Mouse (Mus musculus) adipocyte (in vitro differentiated cells): Measurements from ENCODE around the gene Pcgf2.

ENCODE experiments used
- DNase-seq: peaks from one replicate; pipeline ENCODE4 v3.0.0-alpha.2; 2016; ENCODE audit warnings: low spot score

Gene Pcgf2

DNA sequence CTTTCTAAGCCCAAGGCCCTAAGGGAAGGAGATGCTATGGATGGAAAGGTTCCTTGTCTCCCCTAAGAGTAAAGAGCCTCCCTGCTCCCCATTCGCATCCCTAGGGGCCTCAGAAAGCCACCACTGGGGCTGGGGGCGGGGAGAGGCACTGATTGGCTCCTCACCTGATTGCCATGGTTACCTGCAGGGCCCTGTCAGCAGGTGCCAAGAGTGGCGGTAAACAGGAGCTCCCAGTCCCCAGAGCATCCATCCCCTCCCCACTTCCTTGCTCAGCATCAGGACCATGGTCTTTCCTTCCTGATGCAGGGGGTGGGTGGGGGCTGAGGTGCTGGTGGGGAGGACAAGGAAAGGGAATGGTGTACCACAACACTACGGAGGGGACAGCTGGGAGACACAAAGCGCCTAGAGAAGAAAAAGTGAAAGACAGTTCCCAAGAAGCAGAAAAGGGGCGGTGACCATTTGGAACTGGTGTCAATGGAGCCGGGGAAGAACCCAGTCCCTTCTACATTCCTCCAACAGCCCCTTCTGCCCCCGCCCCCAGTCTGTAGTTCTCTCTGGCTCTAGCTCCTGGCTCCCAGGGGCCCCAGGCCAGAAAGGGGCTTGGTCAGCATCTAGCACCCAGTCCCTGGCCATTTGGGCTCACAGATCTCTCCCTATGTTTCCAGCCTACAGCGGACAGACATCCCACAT lies 4.4 kb downstream of the Pcgf2 start:
- DNase-seq: no peak

DNA sequence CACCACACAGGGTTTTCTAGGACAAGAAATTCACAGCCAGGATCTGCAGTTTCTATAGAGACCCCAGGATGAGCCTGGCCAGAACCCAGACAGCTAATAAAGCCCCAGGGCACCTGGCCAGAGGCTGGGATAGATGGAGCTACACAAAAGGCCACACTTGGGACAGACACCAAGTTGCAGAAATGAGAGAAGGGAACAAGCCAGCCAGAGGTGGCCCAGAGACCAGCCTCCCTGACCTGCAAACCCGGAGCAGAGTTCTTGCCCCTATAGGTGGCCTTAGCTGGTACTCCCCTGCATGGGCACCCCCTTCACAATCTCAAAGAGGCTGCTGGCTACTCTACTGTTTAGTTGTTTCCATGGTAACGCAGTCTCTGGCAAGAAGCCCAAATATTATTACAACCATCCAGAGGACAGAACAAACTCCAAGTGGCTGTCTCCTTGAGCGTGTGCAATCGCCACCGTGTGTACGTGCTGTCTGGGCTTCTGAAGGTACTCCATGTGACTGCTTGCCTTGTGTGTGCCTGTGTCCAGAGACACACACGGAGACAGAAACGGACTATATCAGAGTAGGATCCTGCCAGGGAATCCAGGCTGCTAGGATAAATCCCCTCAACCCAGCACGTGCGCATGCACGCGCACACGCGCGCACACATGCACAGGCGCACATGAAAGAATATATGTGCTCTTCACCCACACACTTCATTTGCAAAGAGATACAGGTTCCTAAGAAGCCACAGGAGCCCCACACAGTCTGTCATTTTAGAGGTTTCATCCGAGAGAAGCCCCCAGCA lies 5.2 kb downstream of the Pcgf2 start:
- DNase-seq: peak; percentile 82

DNA sequence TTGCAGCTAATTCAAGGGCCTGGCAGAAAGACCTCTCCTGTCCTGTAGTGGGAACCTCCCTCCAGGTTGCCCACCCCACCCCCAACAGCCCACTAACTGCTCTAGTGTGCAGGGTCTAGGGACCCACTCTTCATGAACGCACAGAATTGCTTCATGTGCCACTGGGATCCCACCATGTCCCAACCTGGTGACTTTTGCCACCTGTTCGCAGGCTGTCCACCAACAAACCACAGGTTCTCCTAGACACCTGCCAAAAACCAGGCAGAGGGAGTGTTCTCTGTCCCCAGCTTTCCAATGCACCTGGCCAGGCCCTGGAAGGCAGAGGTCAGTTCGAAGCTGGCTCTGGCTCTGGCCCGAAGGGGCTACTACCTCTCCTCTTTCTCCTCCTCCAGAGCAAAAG lies 5.9 kb downstream of the Pcgf2 start:
- no peak for DNase-seq

DNA sequence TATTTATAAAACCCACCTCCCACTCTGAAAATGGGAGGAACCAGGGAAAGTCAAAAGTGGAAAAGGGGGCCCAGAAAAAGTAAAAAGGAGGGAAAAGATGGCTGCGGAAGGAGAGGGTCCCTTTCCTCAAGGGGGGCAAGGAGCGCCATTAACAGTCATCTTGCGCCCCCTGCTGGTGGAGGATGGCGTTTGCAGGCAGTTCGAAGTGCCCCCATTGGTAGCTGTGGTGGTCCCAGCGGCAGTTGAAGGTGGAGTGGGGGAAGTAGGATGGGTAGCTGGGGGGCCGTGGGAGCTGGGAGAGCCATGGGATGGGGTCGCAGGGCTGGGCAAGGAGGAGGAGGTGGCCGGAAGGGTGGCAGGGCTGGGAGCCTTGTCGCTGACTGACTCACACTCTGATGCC lies 10.4 kb downstream of the Pcgf2 start:
- no peak for DNase-seq

DNA sequence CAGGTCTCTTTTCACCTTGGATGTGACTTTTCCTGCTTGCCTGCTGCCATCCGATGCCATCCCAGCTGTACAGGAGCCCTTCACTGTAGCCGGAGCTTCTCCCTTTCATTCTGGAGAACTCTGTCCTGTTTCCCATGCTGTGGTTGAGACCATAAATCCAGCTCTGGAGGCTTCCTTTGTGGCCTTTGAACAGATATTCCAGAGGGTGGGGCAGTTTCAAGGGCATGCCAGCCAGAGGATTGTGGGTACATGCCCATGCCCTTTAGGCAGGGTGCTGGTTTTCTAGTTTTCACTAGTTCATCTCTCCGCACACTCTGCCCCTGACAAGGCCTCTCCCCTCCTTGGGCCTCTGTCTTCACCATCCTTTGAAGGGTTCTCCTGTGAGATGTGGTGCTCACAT lies 13.2 kb downstream of the Pcgf2 start:
- DNase-seq: peak; percentile 34

DNA sequence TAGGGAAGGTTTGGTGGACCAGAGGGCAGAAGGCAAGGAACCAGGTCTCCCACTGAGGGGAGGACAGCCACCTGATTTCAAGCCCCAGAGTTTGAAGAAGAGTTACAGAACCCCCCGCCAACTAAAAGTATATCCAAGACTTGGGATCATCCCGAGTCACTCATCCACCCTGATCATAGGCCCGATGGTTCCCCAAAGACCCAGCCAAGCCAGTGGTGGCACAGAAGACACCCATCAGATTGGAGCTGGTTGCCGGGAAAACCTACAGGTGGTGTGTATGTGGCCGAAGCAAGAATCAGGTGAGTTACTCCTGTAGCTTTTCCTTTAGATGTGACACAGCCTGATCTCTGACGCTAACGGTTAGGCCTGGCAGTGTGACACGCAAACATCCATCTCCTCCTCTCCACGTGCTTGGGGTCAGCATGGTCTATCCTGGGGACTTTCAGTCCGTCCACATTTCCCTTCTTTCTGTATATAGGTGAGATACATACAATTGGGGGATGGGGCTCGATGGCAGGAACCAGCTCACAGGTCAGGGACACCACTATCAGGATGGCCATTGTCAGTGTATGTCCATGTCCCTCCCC lies 13.9 kb downstream of the Pcgf2 start:
- DNase-seq: no peak

DNA sequence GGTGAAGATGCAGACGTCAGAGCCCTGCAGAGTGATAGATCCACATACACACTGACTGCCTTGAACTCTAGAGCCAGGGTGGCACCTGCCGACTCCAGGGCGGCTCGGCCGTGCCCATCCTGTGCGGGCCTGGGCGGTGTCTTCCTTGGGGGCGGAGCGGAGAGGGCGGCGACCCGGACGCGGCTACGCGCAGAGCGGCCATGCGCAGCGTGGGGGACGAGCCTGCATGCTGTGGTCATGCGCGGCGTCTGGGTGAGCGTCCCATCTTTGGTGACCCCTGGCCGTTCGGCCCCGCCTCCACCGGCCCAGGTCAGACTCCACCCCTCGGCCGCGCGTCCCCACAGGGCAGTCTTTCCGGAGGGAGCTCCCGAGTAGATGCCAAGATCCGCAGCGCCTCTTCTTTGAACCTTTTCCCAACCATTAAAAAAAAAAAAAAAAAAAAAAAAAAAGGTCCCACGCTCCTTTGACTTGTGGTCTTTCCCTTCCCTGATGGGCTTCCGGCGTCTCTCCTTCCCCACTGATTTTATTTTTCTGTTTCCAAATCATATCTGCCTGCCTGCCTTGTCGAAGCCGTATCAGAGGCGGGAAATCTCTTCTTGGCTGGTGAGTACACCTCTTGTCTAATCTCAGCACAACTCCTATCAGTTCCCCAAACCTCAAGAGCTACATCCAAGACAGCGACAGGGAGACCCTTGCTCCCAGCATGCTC lies 14.5 kb downstream of the Pcgf2 start, which contains the start of gene Cisd3:
Gene Cisd3 (plus strand): TSS at position 214 of the 709 bp plus-strand sequence.
- DNase-seq: peak; percentile 44

DNA sequence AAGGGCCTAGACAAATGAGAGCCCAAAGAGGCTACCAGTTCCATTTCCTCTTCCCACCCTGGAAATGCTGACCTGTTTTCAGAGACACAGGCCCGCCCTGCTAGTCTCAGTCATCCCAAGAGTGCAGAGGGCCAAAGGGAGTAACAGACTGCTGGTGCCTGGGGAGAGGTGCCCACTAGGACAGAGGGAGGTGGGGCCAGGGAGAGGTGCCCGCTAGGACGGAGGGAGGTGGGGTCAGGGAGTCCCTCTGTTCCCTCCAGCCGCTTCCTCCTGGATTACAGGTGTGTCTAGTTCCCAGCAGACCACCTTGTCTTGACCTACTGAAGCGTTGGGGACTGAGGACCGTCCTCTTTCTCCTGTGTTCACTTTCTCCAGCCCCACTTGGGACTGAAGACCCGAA lies 15.5 kb downstream of the Pcgf2 start:
- DNase-seq: no peak

DNA sequence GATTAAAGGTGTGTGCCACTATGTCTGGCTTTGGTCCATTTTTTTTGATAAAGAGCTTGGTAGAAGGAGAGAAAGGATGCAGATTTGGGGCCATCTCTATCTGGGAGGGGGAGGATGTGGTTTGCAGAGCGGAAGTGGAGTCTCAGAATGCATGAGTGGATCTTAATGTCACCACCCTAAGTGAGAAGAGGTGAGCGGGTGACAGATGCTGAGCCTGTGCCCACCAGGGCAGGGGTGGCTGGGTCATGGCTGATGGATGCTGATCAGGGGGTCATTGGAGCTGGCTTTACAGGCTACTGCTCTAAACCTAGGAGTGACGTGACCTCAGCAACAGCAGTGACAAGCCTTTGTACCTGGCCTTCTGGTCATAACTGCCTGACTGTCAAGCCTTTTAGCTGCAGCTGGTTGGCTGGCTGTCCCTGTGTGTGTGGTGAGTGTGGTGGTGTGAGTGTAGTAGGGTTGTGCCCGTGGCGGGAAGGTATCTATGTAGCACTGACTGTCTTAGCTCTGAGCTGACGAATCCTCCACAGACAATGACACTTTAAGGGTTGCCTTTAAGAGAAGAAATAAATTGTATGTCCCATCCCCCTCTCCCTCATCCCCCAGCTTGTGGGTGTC lies 16.1 kb downstream of the Pcgf2 start:
- no peak for DNase-seq

DNA sequence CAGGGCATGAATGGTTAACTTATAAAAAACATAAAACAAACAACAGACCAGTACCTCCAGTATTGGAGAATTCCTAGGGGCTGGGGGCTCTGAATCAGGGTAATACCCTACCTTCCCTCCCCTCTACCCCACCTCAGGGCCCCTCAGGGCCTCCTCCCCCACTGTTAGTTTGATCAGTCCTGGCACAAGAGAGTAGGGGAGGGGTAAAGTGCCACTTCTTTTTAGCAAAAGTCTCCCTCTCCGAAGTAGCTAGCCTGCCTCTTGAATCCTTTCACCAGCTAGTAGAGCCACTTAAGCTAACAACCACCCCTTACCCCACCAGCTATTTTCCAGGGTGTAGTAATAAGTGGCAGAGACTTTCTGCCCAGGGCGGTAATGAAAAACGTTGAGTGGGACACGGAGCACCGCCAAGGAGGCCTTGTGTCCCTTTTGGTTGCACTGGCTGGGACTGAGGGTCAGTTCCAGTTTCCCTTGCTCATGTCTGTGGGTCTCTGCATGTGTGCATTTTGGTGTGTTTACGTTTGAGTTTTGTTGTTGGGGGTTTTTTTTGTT lies 17.7 kb downstream of the Pcgf2 start:
- no peak for DNase-seq

DNA sequence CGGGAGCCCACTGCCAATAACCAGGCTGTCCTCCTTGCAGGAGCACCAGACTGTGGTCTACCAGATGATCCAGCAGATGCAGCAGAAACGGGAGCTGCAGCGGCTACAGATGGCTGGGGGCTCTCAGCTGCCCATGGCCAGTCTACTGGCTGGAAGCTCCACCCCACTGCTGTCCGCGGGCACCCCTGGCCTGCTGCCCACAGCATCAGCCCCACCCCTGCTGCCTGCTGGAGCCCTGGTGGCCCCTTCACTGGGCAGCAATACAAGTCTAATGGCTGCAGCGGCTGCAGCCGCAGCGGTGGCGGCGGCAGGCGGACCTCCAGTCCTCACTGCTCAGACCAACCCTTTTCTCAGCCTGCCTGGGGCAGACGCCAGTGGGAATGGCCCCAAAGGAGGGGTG lies 19.9 kb downstream of the Pcgf2 start:
- no peak for DNase-seq

DNA sequence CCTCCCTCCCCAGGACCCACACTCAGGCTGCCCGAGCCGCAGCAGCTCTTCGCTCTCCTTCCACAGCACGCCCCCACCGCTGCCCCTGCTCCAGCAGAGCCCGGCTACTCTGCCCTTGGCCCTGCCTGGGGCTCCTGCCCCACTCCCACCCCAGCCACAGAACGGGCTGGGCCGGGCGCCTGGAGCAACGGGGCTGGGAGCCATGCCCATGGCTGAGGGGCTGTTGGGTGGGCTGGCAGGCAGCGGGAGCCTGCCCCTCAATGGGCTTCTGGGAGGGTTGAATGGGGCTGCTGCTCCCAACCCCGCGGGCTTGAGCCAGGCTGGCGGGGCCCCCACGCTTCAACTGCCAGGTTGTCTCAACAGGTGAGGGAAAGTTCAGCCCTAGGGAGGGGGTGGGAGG lies 22.0 kb downstream of the Pcgf2 start:
- no peak for DNase-seq

DNA sequence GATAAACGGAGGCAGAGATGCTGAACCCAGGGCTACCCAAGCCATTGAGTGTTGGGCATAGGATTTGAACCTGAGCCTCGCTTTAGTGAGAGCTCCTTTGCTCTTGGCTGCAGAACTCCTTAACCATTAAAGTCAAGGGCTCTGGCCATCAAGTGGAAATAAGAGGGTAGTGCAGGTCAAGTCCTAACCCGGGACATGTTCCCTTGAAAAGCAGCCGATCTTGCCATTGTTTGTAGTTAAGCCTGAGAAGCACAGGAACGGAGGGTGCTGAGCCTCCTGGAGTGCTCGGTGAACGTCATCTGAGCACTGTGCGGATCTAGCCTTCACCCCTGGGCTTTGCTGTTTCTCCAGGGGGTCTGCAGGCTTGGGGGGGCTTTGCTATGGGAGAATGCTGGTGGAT lies 22.5 kb downstream of the Pcgf2 start:
- DNase-seq: no peak

DNA sequence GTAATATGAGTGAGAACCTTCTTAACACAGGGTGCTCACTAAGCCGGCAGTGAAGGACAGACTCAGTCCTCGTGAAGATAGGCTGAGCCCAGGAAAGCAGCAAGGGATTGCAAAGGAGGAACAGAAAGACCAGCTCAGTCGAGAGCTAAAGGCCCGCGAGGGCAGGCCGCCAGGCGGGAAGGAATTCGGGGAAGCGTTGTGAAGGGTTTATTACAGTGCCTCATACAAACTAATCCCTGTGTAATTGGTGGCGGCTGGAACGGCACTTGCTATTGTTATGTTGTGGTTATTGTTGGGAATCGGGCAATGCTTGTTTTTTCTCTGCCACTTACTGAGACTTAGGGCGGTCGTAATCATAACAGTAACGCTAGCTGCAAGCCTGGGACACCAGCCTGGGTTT lies 22.9 kb downstream of the Pcgf2 start:
- DNase-seq: no peak

DNA sequence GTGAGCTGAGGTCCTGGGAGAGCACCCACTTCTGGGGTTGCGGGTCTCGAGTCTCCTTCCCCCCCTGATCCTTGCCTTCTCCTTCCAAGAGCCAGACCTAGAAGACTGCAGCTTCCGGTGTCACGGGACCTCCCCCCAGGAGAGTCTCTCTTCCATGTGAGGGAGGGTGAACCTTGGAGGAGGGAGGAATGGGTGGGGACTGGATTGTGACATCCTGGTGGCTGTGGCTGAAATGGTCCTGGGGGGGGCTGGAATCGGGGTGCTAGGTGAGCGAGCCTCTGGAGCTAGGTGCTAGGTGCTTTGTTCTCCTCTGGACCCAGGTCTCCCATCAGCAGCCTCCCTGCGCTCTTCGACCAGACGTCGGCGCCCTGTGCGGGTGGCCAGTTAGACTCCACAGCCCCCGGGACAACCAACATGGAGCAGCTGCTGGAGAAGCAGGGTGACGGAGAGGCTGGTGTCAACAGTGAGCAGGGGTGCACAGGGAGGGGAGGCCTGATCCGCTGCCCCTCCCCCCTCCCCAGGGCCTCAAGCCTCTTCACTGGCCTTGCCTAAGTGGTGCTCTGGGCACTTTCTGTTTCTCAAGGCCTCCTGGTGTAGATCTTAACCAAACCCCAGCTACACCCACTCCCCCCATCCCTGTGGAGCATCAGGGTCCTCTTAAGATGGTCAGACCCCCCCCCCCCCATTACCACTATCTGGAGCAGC lies 24.1 kb downstream of the Pcgf2 start:
- no peak for DNase-seq

DNA sequence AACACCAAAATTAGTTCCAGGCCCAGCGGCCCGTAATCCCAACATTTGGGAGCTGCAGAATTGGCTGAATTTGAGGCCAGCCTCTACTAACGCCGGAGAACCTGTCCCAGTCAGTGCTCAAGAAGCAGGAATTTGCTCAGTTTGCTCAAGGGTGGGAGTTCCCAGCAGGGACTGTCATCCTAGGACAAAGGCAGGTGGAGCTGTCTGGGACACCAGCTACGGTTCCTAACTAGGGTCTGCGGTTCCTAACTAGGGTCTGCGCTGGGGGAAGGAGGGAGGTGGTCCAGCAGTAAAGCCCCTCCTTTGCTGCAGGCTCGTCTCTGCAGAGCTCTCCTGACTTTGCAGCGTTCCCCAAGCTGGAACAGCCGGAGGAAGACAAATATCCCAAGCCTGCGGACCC lies 27.1 kb downstream of the Pcgf2 start:
- DNase-seq: no peak

DNA sequence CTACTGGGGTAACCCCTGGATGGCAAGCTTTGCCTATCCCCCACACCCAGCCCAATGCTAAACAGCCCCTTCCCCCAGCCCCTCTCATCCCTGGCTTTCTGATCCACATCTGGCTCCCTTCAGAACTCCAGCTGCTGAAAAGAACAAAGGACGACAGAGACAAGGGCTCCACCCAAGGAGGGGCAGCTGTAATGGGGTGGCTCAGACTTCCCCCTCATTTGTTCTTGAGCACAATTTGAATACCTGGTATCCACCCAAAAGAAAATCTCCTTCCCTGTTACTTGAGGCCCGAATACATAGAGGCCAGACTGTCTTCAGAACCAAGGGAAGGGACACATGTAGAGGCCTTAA lies 29.1 kb downstream of the Pcgf2 start:
- DNase-seq: no peak

DNA sequence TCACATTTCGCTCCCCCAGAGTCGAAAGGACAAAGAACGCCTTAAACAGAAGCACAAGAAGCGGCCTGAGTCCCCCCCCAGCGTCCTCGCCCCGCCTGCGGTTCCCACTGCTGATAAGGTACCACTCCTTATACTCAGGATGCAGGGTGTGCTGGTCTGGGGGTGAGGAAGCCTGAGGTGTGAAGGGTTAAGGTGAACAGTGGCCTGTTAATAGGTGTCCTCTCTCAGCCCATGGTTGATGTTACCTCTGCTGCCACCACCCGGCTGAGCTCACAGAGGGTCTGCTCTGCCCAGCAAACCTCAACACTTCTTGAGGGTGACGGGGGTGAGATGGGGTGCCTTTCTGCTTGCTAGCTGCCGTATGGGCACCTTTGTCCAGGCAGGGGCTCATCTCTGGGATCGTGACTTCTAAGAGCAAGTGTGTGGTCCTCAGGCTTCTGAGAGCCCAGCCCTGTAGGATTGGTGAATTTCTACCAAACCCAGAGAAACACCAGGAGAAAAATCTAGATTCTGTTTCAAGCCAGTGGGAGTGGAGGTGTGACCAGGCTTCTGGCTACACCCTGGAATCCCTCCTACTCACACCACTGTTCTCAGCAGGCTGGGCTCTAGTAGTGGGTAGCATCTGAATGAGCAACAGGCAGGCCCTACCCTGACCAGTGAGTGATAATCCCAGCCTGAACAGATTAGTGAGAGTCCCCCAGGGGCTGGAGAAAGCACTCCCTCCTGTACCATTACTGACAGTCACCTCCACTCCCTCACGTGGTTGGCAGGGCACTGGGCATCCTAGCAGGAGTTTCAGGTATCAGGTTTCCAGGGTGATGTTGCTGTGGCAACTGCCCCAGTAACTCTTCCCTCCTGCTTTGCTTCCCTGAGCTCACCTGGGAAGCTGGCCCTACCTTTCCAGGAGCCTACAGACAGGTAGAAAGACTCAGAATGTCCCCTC lies 29.8 kb downstream of the Pcgf2 start:
- no peak for DNase-seq

DNA sequence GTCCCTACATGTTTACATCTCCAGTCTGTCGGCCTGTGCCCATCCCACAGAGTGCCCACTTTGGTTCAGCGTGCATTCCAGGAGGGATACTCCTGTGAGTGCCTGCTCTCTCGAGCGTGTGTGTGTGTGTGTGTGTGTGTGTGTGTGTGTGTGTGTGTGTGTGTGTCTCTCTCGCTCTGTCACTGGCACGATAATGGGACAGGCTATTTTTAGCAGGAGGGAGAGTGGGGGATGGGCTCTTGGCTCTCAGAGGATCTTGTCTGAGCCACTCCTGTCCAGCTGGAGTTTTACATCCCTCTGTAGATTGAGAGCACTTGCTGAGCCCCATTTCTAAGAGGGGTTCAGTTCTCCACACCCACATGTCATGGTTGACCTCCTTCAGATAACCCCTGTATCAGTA lies 30.5 kb downstream of the Pcgf2 start:
- peak; percentile 73 for DNase-seq

DNA sequence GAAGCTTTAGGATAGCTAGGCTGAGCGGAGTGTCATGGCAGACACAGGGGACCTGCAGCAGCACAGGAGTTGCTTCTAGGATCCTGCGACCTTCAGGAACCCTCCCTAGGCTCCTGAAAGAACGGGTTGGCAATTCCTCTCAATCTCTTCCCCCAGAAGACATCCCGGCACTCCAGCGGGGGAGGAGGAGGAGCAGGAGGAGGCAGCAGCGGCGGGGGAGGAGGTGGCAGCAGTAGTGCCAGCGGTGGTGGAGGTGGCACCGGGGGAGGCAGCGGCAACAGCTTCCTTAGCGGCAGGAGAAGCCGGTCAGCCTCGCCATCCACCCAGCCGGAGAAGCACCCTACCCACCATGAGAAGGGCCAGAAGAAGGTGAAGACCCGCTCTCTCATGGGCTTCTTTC lies 31.0 kb downstream of the Pcgf2 start:
- no peak for DNase-seq
